Mouse (Mus musculus): ENCODE measurements around the gene Ccdc40. TPM values are rescaled to one million over a fixed set of nuclear protein-coding genes. Genes with fewer than 3 reads are reported as not detected.

Gene Ccdc40
- total RNA-seq, 2 experiments from 2014 or later: 3.3 to 5.1 TPM

Other genes with a start within 250 kb of the Ccdc40 start
- gene Enpp7, start 240.4 kb upstream of the Ccdc40 start, total RNA-seq (2021): not detected
- gene Cbx2, start 205.6 kb upstream of the Ccdc40 start, total RNA-seq (2021): 1 to 10 TPM; 3.6 to 4.2 TPM
- gene Cbx8, start 187.6 kb upstream of the Ccdc40 start, total RNA-seq (2021): 10 to 100 TPM; 15.0 to 15.2 TPM
- 10 to 100 TPM; 59.1 to 59.4 TPM for gene Cbx4, start 142.4 kb upstream of the Ccdc40 start, total RNA-seq (2021)
- gene Tbc1d16, start 73 bp upstream of the Ccdc40 start, total RNA-seq (2021): 10 to 100 TPM; 79.7 to 81.0 TPM
- 100 to 1,000 TPM; 178 to 184 TPM for gene Gaa, start 39.3 kb downstream of the Ccdc40 start, total RNA-seq (2021)
- gene Eif4a3, start 71.5 kb downstream of the Ccdc40 start, total RNA-seq (2021): 10 to 100 TPM; 90.1 to 91.0 TPM
- gene Card14, start 79.2 kb downstream of the Ccdc40 start, total RNA-seq (2021): under 1 TPM; 0.25 to 0.45 TPM
- gene Sgsh, start 127.0 kb downstream of the Ccdc40 start, total RNA-seq (2021): 1 to 10 TPM; 4.3 to 4.8 TPM
- 1 to 10 TPM; 4.3 to 6.0 TPM for gene Slc26a11, start 127.0 kb downstream of the Ccdc40 start, total RNA-seq (2021)
- gene Rnf213, start 164.5 kb downstream of the Ccdc40 start, total RNA-seq (2021): 1 to 10 TPM; 3.4 to 3.5 TPM